Mouse (Mus musculus): Measurements from ENCODE around the gene Olfr1448. TPM values are rescaled to one million over a fixed set of nuclear protein-coding genes. Genes with fewer than 3 reads are reported as not detected.

The Olfr1448 gene
- total RNA-seq (2023), result not detected

DNA sequence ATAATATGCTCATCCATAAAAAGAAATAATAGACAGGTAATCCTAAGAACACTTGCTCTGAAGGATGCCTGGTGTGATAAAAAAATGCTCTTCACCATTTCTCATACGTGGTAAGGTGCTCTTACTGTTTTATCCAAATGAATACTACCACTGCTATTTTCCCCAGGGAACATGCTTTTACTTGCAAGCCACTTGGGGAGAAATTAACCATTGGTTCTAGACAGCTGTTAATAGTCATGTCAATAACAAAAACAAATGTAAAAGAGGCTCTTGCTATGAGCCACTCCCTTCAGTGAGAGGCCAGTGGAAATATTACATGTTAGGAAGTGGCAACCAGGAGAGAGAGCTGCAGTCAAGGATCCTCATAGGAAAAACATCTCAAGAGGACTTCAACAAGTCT, at the start of gene Olfr1448:
Gene Olfr1448, minus strand, starts transcription at position 101 of the 400 bp plus-strand sequence.

DNA sequence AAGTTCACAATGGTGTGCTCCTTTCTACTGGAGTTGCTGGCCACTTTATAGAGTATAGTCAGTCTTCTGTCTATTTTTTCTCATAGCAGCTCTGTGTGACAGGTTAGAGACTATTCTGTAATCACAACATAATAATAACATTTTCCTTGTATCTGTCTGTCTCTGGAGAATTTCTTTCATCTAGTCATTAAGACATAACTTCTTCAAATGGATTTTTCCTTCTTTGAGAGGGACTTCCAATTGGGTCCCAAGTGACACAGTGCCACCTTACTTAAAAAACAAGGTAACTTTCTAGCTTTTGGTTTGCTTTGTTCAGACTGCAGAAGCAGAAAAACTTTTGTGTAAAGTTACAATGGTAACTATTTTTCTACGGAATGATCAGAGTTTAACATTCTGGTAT, 25.7 kb upstream of the Olfr1448 start, which contains the start of gene Olfr1450:
Gene Olfr1450, plus strand, starts transcription at position 301 of the 400 bp plus-strand sequence.

DNA sequence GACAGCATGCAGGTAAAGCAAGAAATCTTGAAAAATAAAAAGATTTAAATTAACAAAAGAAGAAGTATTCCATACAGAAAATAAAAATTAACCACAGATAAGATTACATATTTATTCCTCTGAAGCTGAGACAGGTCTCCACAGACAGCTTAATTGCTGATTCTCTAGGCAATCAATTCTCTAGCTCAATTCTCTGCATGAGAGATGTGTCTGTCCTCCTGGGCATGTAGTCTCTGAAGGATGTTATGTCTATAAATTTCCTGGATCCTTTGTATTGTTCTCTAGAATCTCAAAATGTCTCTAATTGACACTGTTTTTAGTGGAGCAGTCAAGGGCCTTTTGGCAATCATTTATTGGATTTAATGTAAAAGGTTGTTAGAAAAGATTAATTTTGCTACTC, 6.3 kb upstream of the Olfr1448 start, which contains the start of gene Olfr1449:
Gene Olfr1449, plus strand, starts transcription at position 301 of the 400 bp plus-strand sequence.

DNA sequence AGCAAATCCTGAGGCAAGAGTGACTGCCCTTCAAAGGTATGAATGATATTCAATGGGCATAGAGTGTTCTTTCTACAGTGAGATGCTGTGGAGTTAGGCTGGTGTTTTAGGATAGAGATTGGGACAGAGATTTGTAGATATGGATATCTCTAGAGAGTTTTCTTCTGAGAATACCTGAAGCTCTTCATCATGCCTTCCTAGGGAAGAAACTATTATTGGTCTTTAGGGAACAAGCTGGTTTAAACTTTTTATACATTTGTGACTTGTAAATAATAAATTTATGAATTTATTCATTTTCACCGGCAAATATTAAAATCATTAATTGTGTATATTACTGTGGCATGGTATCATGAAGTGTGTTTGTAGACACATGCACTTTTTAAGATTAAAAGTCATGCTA, 20.6 kb downstream of the Olfr1448 start, which contains the start of gene Olfr1447:
Gene Olfr1447, minus strand, starts transcription at position 101 of the 400 bp plus-strand sequence.

DNA sequence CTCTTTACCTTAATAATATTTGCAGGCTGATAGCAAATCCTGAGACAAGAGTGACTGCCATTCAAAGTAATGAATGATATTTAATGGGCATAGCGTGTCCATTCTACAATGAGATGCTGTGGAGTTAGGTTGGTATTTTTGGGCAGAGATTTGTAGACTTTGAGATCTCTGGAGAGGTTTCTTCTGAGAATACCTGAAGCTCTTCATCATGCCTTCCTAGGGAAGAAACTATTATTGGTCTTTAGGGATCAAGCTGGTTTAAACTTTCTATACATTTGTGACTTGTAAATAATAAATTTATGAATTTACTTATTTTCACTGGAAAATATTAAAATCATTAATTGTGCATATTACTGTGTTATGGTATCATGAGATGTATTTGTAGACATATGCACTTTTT, 30.8 kb downstream of the Olfr1448 start, which contains the start of gene Olfr1446:
Gene Olfr1446, minus strand, starts transcription at position 101 of the 400 bp plus-strand sequence.

DNA sequence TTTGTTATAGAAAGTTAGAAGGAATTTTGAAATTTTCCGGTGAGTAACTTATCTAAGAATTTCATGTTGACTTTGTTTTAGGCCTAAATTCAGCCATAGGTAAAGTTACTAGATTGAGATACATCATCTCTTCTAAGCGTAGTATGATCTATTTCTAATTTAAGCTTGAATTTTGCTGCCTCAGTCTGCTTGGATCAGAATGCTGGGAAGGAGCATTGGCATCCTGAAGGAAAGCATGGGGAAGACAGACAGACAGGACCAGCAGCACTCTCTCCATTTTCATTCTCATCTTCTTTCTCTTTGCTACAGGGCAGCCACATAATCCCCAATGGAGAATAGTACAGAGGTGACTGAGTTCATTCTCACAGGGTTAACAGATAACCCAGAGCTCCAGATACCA, 40.7 kb downstream of the Olfr1448 start, which contains the start of gene Olfr1445:
Gene Olfr1445, plus strand, starts transcription at position 301 of the 400 bp plus-strand sequence.

Other genes with a start within 250 kb of the Olfr1448 start
- not detected for gene Olfr1443, start 246.3 kb downstream of the Olfr1448 start, total RNA-seq (2023)
- gene Keg1, start 228.6 kb downstream of the Olfr1448 start, total RNA-seq (2023), result not detected
- 1 to 10 TPM; 3.6 to 5.0 TPM for gene Cntf, start 158.8 kb downstream of the Olfr1448 start, total RNA-seq (2023)
- gene Zfp91, start 128.3 kb downstream of the Olfr1448 start, total RNA-seq (2023), result 10 to 100 TPM; 93.7 to 98.7 TPM
- 10 to 100 TPM; 80.8 to 86.4 TPM for gene Lpxn, start 128.2 kb downstream of the Olfr1448 start, total RNA-seq (2023)
- 1 to 10 TPM; 5.7 to 6.8 TPM for gene Gm5244, start 77.7 kb downstream of the Olfr1448 start, total RNA-seq (2023)
- under 1 TPM; 0.58 to 0.68 TPM for gene Olfr1444, start 67.1 kb downstream of the Olfr1448 start, total RNA-seq (2023)
- not detected for gene Olfr1445, start 40.6 kb downstream of the Olfr1448 start, total RNA-seq (2023)
- gene Olfr1446, start 30.9 kb downstream of the Olfr1448 start, total RNA-seq (2023), result not detected
- not detected for gene Olfr1447, start 20.7 kb downstream of the Olfr1448 start, total RNA-seq (2023)
- not detected for gene Olfr1449, start 6.4 kb upstream of the Olfr1448 start, total RNA-seq (2023)
- gene Olfr1450, start 25.8 kb upstream of the Olfr1448 start, total RNA-seq (2023), result not detected
- gene Olfr1451, start 70.6 kb upstream of the Olfr1448 start, total RNA-seq (2023), result not detected
- not detected for gene Olfr1453, start 103.9 kb upstream of the Olfr1448 start, total RNA-seq (2023)
- not detected for gene Olfr1454, start 136.2 kb upstream of the Olfr1448 start, total RNA-seq (2023)
- not detected for gene Olfr1457, start 173.5 kb upstream of the Olfr1448 start, total RNA-seq (2023)
- not detected for gene Olfr1458, start 182.4 kb upstream of the Olfr1448 start, total RNA-seq (2023)
- gene Olfr1459, start 225.1 kb upstream of the Olfr1448 start, total RNA-seq (2023), result under 1 TPM; 0.12 to 0.24 TPM
- not detected for gene Olfr1461, start 238.6 kb upstream of the Olfr1448 start, total RNA-seq (2023)

Measured in B cell, adult 67 days (primary cell).